Mouse (Mus musculus): ENCODE results near the gene Fam107b.

Gene Fam107b

GRCm38 (mm10) chr2:3570186-3570585 is at the start of gene Fam107b:
Fam107b (plus strand) TSS chr2:3570488.
- no peak for DNase-seq (ENCODE audit: inconsistent age in 2 of 2, low spot score in 1 of 2)

- no peak for DNase-seq (ENCODE audit: inconsistent age in 2 of 2, low spot score in 1 of 2)
These were observed 47.7 kb upstream of the Fam107b start for GRCm38 (mm10) chr2:3522558-3522957.

GRCm38 (mm10) chr2:3526288-3526687 is 44.0 kb upstream of the Fam107b start:
- DNase-seq (ENCODE audit: inconsistent age in 2 of 2, low spot score in 1 of 2) = no peak

- DNase-seq (ENCODE audit: inconsistent age in 2 of 2, low spot score in 1 of 2) = no peak
These were observed 28.8 kb upstream of the Fam107b start for GRCm38 (mm10) chr2:3541307-3542079.

- no peak for DNase-seq (ENCODE audit: inconsistent age in 2 of 2, low spot score in 1 of 2)
These were observed 24.2 kb upstream of the Fam107b start for GRCm38 (mm10) chr2:3546055-3546454.

- DNase-seq (ENCODE audit: inconsistent age in 2 of 2, low spot score in 1 of 2) = peak; percentile 51 to 81
These were observed 23.7 kb upstream of the Fam107b start for GRCm38 (mm10) chr2:3546588-3546987.

- DNase-seq (ENCODE audit: inconsistent age in 2 of 2, low spot score in 1 of 2) = no peak
These were observed 318 bp downstream of the Fam107b start for GRCm38 (mm10) chr2:3570606-3571005.

- DNase-seq (ENCODE audit: inconsistent age in 2 of 2, low spot score in 1 of 2) = no peak
These were observed 3.6 kb downstream of the Fam107b start for GRCm38 (mm10) chr2:3573883-3574282.

GRCm38 (mm10) chr2:3575140-3575539 is 4.9 kb downstream of the Fam107b start:
- DNase-seq (ENCODE audit: inconsistent age in 2 of 2, low spot score in 1 of 2) = no peak

GRCm38 (mm10) chr2:3576346-3576745 is 6.1 kb downstream of the Fam107b start:
- no peak for DNase-seq (ENCODE audit: inconsistent age in 2 of 2, low spot score in 1 of 2)

- DNase-seq (ENCODE audit: inconsistent age in 2 of 2, low spot score in 1 of 2) = no peak
These were observed 6.9 kb downstream of the Fam107b start for GRCm38 (mm10) chr2:3577216-3577615.

- DNase-seq (ENCODE audit: inconsistent age in 2 of 2, low spot score in 1 of 2) = no peak
These were observed 8.1 kb downstream of the Fam107b start for GRCm38 (mm10) chr2:3578180-3578902.

- DNase-seq (ENCODE audit: inconsistent age in 2 of 2, low spot score in 1 of 2) = no peak
These were observed 9.1 kb downstream of the Fam107b start for GRCm38 (mm10) chr2:3579316-3579902.

- no peak for DNase-seq (ENCODE audit: inconsistent age in 2 of 2, low spot score in 1 of 2)
These were observed 12.5 kb downstream of the Fam107b start for GRCm38 (mm10) chr2:3582830-3583229.

GRCm38 (mm10) chr2:3585231-3585783 is 15.0 kb downstream of the Fam107b start:
- DNase-seq (ENCODE audit: inconsistent age in 2 of 2, low spot score in 1 of 2) = no peak

GRCm38 (mm10) chr2:3590086-3590915 is 20.0 kb downstream of the Fam107b start:
- no peak for DNase-seq (ENCODE audit: inconsistent age in 2 of 2, low spot score in 1 of 2)

GRCm38 (mm10) chr2:3590916-3591197 is 20.6 kb downstream of the Fam107b start:
- no peak for DNase-seq (ENCODE audit: inconsistent age in 2 of 2, low spot score in 1 of 2)

GRCm38 (mm10) chr2:3594663-3595318 is 24.5 kb downstream of the Fam107b start:
- no peak for DNase-seq (ENCODE audit: inconsistent age in 2 of 2, low spot score in 1 of 2)

GRCm38 (mm10) chr2:3600421-3600820 is 30.1 kb downstream of the Fam107b start:
- no peak for DNase-seq (ENCODE audit: inconsistent age in 2 of 2, low spot score in 1 of 2)

- no peak for DNase-seq (ENCODE audit: inconsistent age in 2 of 2, low spot score in 1 of 2)
These were observed 32.3 kb downstream of the Fam107b start for GRCm38 (mm10) chr2:3602599-3602998.

GRCm38 (mm10) chr2:3603181-3603580 is 32.9 kb downstream of the Fam107b start:
- DNase-seq (ENCODE audit: inconsistent age in 2 of 2, low spot score in 1 of 2) = no peak

Measured in adrenal gland, adult (tissue).